Mouse (Mus musculus) embryonic facial prominence, embryonic 12.5 days (tissue): ENCODE measurements around the gene H3f3a. TPM values are rescaled to one million over a fixed set of nuclear protein-coding genes. Genes with fewer than 3 reads are reported as not detected.

Experiments
- ATAC-seq: fragments of 200-750 bp; cut with Nextera tagmentation; 2 replicates; pipeline ENCODE4 v1.8.0; 2017; ENCODE audit not compliant: insufficient number of reproducible peaks, insufficient read depth, low FRiP score, low TSS enrichment
- H3K27ac ChIP-seq: fragments of 300-500 bp; sonication (generic); 2 replicates; pipeline ENCODE4 v1.5.1; 2016; ENCODE audit warnings: mild to moderate bottlenecking
- H3K27me3 ChIP-seq: fragments of 300-500 bp; sonication (generic); 2 replicates; pipeline ENCODE4 v1.6.1; 2016; ENCODE audit warnings: mild to moderate bottlenecking, moderate library complexity
- H3K36me3 ChIP-seq: fragments of 300-500 bp; sonication (generic); 2 replicates; pipeline ENCODE4 v1.6.1; 2016; ENCODE audit warnings: mild to moderate bottlenecking
- H3K4me1 ChIP-seq: fragments of 300-500 bp; sonication (generic); 2 replicates; pipeline ENCODE4 v1.6.1; 2016
- H3K4me2 ChIP-seq: fragments of 300-500 bp; sonication (generic); replicated peaks from 2 replicates; pipeline ENCODE4 v1.6.1; 2016; ENCODE audit warnings: mild to moderate bottlenecking, moderate library complexity
- H3K4me3 ChIP-seq: fragments of 300-500 bp; sonication (generic); 2 replicates; pipeline ENCODE4 v1.5.1; 2016; ENCODE audit warnings: mild to moderate bottlenecking
- H3K9ac ChIP-seq: fragments of 300-500 bp; sonication (generic); 2 replicates; pipeline ENCODE4 v1.6.1; 2016; ENCODE audit warnings: mild to moderate bottlenecking, moderate library complexity
- H3K9me3 ChIP-seq: fragments of 300-500 bp; sonication (generic); 2 replicates; pipeline ENCODE4 v1.6.1; 2016; ENCODE audit warnings: mild to moderate bottlenecking, moderate library complexity
- WGBS: fragments of 180-500 bp; shearing (Covaris S2); methylation state at CpG from one replicate; pipeline ENCODE4 v1.1.7; 2016; 5-methylcytosine and 5-hydroxymethylcytosine counted together
- polyA plus RNA-seq: library from polyadenylated mRNA; unstranded; fragments of >200 nt; fragmentation: Nextera tagmentation; extraction: Ambion mirVana; gene quantifications from 2 replicates; pipeline ENCODE4 v1.2.1, GENCODE M21; 2016

Gene H3f3a
- 3,184 and 3,209 TPM in 2 replicates for polyA plus RNA-seq

DNA sequence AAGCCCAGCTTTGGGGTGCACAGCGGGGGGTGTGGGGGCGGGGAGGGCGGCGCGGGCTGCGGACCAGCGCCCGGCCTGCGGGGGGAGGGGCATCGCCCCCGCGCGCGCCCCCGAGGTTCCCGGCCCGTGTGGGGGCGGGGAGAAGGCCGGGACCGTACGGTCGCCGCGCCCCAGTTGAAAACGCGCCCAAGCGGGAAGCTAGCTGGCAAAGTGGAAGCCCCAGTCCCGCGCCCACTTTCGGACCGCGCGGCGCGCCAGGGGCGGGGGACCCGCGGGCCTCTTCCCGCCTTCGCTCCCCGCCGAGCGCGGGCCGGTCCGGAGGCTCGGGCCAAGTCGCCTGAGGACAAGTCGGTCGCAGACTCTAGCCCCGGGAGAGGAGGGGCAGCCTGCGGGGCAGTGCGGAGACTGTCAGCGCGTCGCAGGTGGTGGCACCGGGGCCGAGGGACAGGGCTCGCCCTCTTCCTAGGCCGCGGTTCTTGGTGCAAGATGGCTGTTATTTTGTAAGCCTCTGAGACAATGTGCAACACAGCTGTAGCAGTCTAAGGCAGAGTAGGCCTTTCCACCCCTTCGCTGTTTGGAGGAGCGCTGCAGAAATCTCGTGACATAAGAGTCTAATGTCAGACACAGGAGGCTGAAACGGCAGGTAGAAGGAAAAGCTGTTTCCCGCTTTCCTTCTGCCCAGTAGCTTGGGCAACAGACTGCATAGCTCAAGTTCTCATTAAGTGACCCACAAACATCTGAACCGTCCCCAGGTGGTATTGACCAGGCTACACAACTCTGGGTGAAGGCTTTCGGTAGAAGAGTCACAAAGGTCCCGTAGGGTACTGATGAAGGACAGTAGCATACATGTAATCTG is at the start of gene H3f3a:
TSS of gene H3f3a (minus strand) at position 59 of the 856 bp plus-strand sequence.
- peak within 1 kb of the TSS; percentile 88 for H3K4me3 ChIP-seq
- WGBS = 2% methylated on average over 58 of the region's 69 CpGs

DNA sequence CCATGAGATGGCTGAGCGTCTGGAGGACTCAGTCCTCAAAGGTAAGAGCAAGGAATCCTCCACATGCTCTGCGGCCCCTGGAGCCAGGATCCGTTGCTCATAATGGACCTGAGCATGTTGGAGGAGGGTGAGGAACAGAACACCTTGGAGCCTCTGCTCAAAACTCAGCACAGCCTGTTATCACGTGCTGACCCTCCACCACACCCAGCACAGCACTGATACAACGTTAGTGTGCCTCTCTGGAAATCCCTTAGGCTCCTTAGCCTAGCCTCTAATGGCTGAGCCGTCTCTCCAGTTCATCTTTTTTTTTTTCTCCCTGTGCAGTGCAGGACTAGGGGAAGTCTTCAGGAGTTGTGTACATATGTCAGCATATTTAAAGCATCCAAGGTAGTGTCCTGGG is 46.3 kb upstream of the H3f3a start:
- 89% methylated on average over 6 of the region's 6 CpGs for WGBS
- Histone ChIP-seq H3K27ac (no peak overlapping the region), H3K4me3 (no peak overlapping the region), H3K4me2 (no peak overlapping the region), H3K9ac (no peak overlapping the region), H3K4me1 (no peaks in the 10 kb centered on the region), H3K36me3 (peaks cover 87% of the 10 kb centered on the region), H3K9me3 (no peaks in the 10 kb centered on the region), H3K27me3 (no peaks in the 10 kb centered on the region)
- no peak for ATAC-seq

More for the DNA sequence above, at the start of gene H3f3a:
- Histone ChIP-seq H3K4me1 (peaks cover 22% of the 10 kb centered on the region), H3K36me3 (peaks cover 15% of the 10 kb centered on the region), H3K4me2 (peak within 1 kb of the TSS; percentile 72), H3K27me3 (no peaks in the 10 kb centered on the region), H3K27ac (peak within 1 kb of the TSS; percentile 100), H3K9ac (peak within 1 kb of the TSS; percentile 98), H3K9me3 (no peaks in the 10 kb centered on the region)
- ATAC-seq = peak; percentile 62

DNA sequence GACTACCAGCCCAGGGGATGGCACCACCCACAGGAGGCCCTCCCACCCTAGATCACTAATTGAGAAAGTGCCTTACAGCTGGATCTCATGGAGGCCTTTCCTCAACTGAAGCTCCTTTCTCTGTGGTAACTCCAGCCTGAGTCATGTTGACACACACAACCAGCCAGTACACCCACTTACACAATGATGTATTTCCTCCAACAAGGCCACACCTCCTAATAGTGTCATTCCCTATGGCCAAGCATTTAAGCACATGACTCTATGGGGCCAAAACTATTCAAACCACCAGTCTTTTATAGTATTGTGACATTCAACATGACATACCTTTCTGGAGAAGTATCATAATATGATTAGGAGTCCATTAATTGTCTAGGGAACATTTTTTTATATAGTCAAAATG is 45.0 kb upstream of the H3f3a start:
- Histone ChIP-seq H3K4me3 (no peak overlapping the region), H3K9me3 (no peaks in the 10 kb centered on the region), H3K4me1 (no peaks in the 10 kb centered on the region), H3K27me3 (no peaks in the 10 kb centered on the region), H3K36me3 (peaks cover 78% of the 10 kb centered on the region), H3K27ac (no peak overlapping the region), H3K9ac (no peak overlapping the region), H3K4me2 (no peak overlapping the region)
- no peak for ATAC-seq

DNA sequence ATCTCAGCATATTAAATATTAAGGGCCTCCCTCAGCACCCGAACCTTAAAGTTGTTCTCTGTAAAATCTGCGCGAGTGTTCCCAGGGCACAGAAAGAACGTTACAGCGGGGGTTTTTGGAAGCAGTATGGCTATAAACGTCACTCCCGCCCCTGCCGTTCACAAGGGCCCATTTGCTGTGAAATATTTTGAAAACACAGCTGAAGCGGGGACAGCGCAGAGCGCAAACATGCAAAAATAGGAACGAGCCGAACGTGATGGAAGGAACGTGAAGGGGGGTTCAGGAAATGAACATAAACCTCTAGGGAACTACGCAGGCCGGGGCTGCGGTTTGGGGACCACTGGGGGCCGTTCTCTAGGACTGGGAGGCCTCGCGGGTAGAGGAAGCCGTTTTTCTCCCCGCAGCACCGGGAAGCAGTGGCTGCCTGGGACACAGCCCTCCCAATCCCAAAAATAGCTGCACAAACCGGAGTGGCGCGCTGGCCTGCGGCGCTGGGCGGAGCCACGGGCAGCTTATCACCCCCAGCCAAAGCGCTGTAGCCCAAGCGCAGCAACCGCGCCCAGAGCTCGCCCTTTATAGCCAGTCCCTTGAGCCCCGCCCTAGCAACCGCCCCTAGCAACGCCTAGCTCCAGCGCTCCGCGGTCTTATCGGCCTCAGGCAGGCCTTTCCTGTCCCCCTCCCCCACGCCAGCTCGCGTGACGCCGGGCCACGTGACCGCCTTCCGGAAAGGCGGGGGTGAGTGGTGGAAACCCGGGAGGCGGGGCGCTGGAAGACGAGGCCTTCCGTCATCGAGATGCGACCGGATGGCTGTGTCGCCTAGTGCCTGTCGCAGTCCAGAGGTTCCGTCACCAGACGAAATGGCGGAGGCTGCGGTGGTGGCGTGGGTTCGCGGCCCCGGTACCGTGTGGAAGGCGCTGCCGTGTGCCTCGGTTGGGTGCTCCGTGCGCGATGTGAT is 36.9 kb upstream of the H3f3a start, which contains the start of gene Sde2:
TSS of gene Sde2 (plus strand) at position 812 of the 955 bp plus-strand sequence.
- peak within 1 kb of the TSS; percentile 77 for H3K9ac ChIP-seq
- no peaks in the 10 kb centered on the region for H3K27me3 ChIP-seq
- peak; percentile 98 for ATAC-seq
- under 1% methylated on average over 77 of the region's 77 CpGs for whole genome bisulfite sequencing
- H3K9me3 ChIP-seq = no peaks in the 10 kb centered on the region
- H3K4me3 ChIP-seq = peak within 1 kb of the TSS; percentile 66
- H3K27ac ChIP-seq = peak within 1 kb of the TSS; percentile 98
- peak within 1 kb of the TSS; percentile 77 for H3K4me2 ChIP-seq
- H3K36me3 ChIP-seq = peaks cover 2% of the 10 kb centered on the region; the same call in 1 of the 2 replicates
- peaks cover 25% of the 10 kb centered on the region for H3K4me1 ChIP-seq

DNA sequence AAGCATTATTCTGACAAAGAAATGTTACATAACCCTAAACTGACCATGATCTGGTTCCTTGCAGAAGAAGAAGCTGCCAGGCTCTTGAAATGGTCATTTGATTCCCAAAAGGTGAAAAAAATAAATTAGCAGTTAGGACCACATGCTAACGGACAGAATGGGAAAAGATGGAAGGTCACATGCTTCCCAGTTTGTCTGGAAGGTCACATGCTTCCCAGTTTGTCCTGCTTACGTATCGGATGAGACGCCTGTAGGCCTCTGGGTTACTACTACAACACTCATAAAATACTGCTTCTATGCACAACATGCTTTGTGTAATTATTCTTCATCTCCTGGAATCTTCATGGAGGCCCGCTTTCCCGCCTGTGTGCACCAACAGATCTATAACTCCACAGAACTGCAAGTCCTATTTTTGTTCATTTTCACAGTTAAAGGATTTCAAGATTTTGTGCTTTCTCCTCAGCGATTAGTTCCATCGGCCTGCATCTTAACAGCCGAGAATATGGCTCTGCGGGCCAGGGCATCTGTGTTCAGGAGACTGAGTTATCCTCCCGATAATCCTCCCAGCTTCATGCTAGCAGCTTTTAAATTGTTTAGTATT is 36.1 kb upstream of the H3f3a start:
- Histone ChIP-seq H3K4me2 (peak overlapping the region; percentile 55), H3K9me3 (no peaks in the 10 kb centered on the region), H3K4me3 (peak overlapping the region; percentile 66), H3K27ac (peak overlapping the region; percentile 98), H3K4me1 (peaks cover 25% of the 10 kb centered on the region), H3K36me3 (no peaks in the 10 kb centered on the region), H3K9ac (peak overlapping the region; percentile 68), H3K27me3 (no peaks in the 10 kb centered on the region)
- WGBS = 37% methylated on average over 11 of the region's 11 CpGs
- ATAC-seq = no peak

DNA sequence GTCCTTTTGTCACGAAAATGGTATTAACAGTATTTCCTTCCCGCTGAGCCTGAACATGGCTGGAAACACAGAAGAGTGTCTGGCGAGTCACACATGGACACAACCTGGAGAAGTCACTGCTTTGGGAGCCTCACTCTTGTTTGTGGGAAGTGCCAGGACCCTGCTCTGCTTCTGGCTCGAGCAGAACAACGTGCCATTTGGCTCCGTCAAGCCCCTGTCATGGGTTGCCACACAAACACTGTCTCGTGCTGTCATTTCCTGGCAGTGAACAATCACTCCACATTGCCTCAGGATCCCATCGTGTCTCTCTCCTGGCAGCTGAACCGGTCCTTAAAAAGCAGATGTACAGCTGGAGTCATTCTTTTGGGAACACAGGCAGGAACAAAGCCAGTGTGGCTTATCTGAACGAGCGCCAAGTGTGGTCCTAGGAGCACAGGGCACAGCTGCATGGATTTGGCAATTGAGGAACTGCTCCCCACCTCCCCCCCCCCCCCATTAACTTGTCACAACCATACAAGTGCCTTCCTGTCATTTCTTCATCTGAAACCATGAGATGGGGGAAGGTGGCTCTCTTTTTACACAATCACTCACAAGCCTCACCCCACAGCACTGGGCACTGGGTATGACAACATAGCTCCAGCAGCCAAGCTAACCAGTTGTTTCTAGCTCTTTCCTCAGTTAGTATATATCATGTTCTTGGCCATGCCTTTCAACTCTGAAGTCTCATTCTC is 34.9 kb upstream of the H3f3a start:
- H3K9me3 ChIP-seq = no peaks in the 10 kb centered on the region
- H3K4me2 ChIP-seq = peak overlapping the region; percentile 49
- no peaks in the 10 kb centered on the region for H3K27me3 ChIP-seq
- peak overlapping the region; percentile 20 for H3K4me3 ChIP-seq
- H3K27ac ChIP-seq = peak overlapping the region; percentile 98
- no peaks in the 10 kb centered on the region for H3K36me3 ChIP-seq
- peaks cover 25% of the 10 kb centered on the region for H3K4me1 ChIP-seq
- H3K9ac ChIP-seq = peak overlapping the region; percentile 10; the same call in 1 of the 2 replicates
- 23% methylated on average over 11 of the region's 11 CpGs for WGBS
- ATAC-seq = no peak

DNA sequence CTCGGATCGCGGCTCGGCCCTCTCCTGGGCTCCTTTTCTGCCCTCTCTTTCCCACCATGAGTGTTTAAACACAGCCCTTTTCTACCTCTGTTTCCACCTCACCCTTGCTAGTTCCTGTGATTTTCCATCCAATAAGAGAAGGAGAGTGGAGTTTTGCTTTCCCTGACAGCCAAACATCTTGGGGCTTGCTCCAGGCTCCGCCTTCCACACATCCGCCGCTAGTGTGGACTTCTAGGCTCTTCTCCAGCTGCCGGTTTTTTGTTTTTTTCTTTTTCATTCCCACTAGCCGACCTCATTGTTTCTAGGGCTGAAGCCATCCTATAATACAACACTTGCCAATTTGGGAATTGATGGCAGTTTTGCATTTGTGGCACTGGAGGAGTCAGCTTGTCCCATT is 34.4 kb upstream of the H3f3a start:
- peak overlapping the region; percentile 10 for H3K9ac ChIP-seq
- WGBS = 3% methylated on average over 9 of the region's 9 CpGs
- peaks cover 25% of the 10 kb centered on the region for H3K4me1 ChIP-seq
- H3K27me3 ChIP-seq = no peaks in the 10 kb centered on the region
- H3K4me3 ChIP-seq = peak overlapping the region; percentile 20
- no peaks in the 10 kb centered on the region for H3K36me3 ChIP-seq
- peak overlapping the region; percentile 98 for H3K27ac ChIP-seq
- H3K4me2 ChIP-seq = peak overlapping the region; percentile 49
- peak; percentile 16; the same call in 1 of the 2 replicates for ATAC-seq
- no peaks in the 10 kb centered on the region for H3K9me3 ChIP-seq

DNA sequence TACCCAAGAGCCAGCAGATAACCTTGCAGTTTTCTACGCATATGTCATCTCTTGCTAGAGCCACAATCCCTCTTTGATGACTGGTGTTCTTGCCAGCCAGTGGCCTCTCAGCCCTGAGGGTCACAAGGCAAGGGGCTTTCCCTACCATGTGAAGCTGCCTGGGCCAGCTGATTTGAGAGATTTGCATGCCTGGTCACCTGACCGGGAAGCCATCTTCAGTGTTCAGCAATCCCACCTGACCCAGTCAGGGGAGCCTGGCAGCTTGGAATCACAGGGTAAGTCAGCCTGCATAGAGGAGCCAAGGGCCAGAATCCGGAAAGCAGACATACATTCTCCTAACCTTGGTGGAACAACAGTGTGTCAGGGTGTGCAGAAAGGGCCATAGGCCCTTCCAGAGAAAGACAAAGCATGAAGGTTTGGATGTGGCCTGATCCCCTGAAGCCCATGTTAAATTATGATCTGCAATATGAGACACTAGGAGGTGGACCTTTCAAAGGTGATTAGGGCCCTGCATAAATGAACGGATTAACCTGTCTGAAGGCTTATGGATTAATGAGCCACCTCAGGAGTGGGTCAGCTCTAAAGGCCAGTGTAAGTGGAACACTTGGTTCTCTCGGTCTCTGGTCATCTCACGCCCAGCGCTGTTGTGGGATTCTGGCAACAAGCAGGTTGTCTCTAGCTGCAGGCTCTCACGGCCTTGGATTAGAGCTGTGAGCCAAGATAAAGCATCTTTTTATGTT is 28.0 kb upstream of the H3f3a start:
- no peak for ATAC-seq
- H3K4me1 ChIP-seq = no peaks in the 10 kb centered on the region
- no peak overlapping the region for H3K4me2 ChIP-seq
- H3K4me3 ChIP-seq = no peak overlapping the region
- H3K9ac ChIP-seq = no peak overlapping the region
- no peaks in the 10 kb centered on the region for H3K9me3 ChIP-seq
- H3K27ac ChIP-seq = no peak overlapping the region
- H3K27me3 ChIP-seq = no peaks in the 10 kb centered on the region
- H3K36me3 ChIP-seq = no peaks in the 10 kb centered on the region
- WGBS = 78% methylated on average over 8 of the region's 8 CpGs

DNA sequence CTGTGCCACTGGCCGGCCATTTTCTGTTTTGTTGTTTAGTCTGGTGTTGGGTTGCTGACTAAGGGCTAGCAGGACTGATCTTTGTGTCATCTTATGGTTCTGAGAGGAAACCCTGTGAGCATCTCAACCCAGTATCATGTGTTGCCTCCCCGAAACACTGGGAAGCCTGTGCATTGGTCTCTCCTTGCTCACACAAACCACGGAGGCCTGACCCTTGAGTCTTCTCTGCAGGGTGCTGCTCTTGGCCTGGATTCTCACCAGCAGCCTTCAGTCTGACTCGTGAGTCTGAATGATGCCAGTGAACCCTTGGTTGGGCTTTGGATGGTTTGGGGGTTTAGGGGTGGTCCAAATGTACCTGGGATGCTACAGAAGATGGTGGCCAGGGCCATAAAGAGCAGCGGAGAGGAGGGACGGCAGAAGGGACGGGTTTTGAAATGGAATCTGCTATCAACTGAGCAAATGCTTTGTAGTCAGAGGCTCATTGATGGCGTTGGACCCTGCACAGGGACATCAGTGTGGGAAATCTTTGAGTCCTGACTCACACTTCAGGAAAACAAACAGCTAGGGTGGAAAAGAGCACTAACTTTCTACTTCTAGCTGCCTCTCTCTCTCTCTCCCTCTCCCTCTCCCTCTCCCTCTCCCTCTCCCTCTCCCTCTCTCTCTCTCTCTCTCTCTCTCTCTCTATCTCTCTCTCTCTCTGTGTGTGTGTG is 25.6 kb upstream of the H3f3a start:
- ATAC-seq = no peak
- Histone ChIP-seq H3K36me3 (no peaks in the 10 kb centered on the region), H3K9ac (no peak overlapping the region), H3K4me2 (no peak overlapping the region), H3K9me3 (no peaks in the 10 kb centered on the region), H3K4me1 (no peaks in the 10 kb centered on the region), H3K27me3 (no peaks in the 10 kb centered on the region), H3K27ac (no peak overlapping the region), H3K4me3 (no peak overlapping the region)
- WGBS = 71% methylated on average over 8 of the region's 8 CpGs

DNA sequence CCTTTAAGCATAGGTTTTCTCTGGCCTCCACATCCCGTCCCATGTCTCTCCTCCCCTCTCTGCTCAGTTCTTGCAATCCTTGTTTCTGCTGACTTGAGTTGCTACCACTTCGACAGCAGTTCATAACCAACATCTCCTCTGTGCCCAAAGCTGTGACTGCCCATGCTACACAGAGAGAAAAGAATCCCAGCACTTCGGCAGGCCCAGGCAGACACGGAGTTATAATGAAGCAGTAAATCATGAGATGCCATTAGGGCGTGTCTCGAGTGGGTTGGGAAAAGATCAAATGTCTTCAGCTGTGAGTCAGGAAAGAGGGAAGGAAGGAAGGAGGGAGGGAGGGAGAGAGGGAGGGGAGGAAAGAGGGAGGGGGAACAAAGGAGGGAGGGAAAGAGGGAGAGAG is 24.3 kb upstream of the H3f3a start:
- H3K4me2 ChIP-seq = no peak overlapping the region
- no peak for ATAC-seq
- no peaks in the 10 kb centered on the region for H3K4me1 ChIP-seq
- H3K9ac ChIP-seq = no peak overlapping the region
- no peak overlapping the region for H3K27ac ChIP-seq
- no peak overlapping the region for H3K4me3 ChIP-seq
- WGBS = 25% methylated on average over 6 of the region's 6 CpGs
- H3K36me3 ChIP-seq = no peaks in the 10 kb centered on the region
- no peaks in the 10 kb centered on the region for H3K9me3 ChIP-seq
- H3K27me3 ChIP-seq = no peaks in the 10 kb centered on the region
